Mouse (Mus musculus): ENCODE results near the gene Sun3.

The Sun3 gene

GRCm38 (mm10) chr11:9048703-9049060, at the start of gene Sun3:
TSS of gene Sun3 (minus strand) at chr11:9048991.
- DNase-seq (ENCODE audit: low read depth) = no peak

- DNase-seq (ENCODE audit: low read depth) = no peak
Observed at GRCm38 (mm10) chr11:9076444-9076843, 27.7 kb upstream of the Sun3 start.

- no peak for DNase-seq (ENCODE audit: low read depth)
Observed at GRCm38 (mm10) chr11:9060484-9060883, 11.7 kb upstream of the Sun3 start.

GRCm38 (mm10) chr11:9060029-9060428, 11.2 kb upstream of the Sun3 start:
- no peak for DNase-seq (ENCODE audit: low read depth)

GRCm38 (mm10) chr11:9057711-9058110, 8.9 kb upstream of the Sun3 start:
- no peak for DNase-seq (ENCODE audit: low read depth)

GRCm38 (mm10) chr11:9056937-9057336, 8.1 kb upstream of the Sun3 start:
- DNase-seq (ENCODE audit: low read depth) = no peak

GRCm38 (mm10) chr11:9051895-9052294, 3.1 kb upstream of the Sun3 start:
- no peak for DNase-seq (ENCODE audit: low read depth)

- no peak for DNase-seq (ENCODE audit: low read depth)
Observed at GRCm38 (mm10) chr11:9050241-9050640, 1.4 kb upstream of the Sun3 start.

- DNase-seq (ENCODE audit: low read depth) = peak; percentile 72
Observed at GRCm38 (mm10) chr11:9048011-9048702, 634 bp downstream of the Sun3 start, which contains the start of gene Gm11992. TSS of gene Gm11992 (plus strand) at chr11:9048594.

- DNase-seq (ENCODE audit: low read depth) = peak; percentile 41
Observed at GRCm38 (mm10) chr11:9047044-9047443, 1.7 kb downstream of the Sun3 start.

- DNase-seq (ENCODE audit: low read depth) = no peak
Observed at GRCm38 (mm10) chr11:9046546-9046945, 2.2 kb downstream of the Sun3 start.

GRCm38 (mm10) chr11:9031530-9031929, 17.3 kb downstream of the Sun3 start:
- no peak for DNase-seq (ENCODE audit: low read depth)

GRCm38 (mm10) chr11:9025211-9025610, 23.6 kb downstream of the Sun3 start:
- no peak for DNase-seq (ENCODE audit: low read depth)

GRCm38 (mm10) chr11:9024782-9025181, 24.0 kb downstream of the Sun3 start:
- no peak for DNase-seq (ENCODE audit: low read depth)

- DNase-seq (ENCODE audit: low read depth) = no peak
Observed at GRCm38 (mm10) chr11:9020207-9020606, 28.6 kb downstream of the Sun3 start.

- DNase-seq (ENCODE audit: low read depth) = no peak
Observed at GRCm38 (mm10) chr11:9018491-9019267, 30.1 kb downstream of the Sun3 start.

- no peak for DNase-seq (ENCODE audit: low read depth)
Observed at GRCm38 (mm10) chr11:9014740-9015139, 34.1 kb downstream of the Sun3 start.

- no peak for DNase-seq (ENCODE audit: low read depth)
Observed at GRCm38 (mm10) chr11:9011348-9011747, 37.4 kb downstream of the Sun3 start.

- DNase-seq (ENCODE audit: low read depth) = peak; percentile 96
Observed at GRCm38 (mm10) chr11:9010853-9011339, 37.9 kb downstream of the Sun3 start, which contains the start of gene Hus1. TSS of gene Hus1 (minus strand) at chr11:9011191.

- peak; percentile 75 for DNase-seq (ENCODE audit: low read depth)
Observed at GRCm38 (mm10) chr11:9010416-9010815, 38.4 kb downstream of the Sun3 start.

GRCm38 (mm10) chr11:9008761-9009160, 40.0 kb downstream of the Sun3 start:
- DNase-seq (ENCODE audit: low read depth) = no peak

- DNase-seq (ENCODE audit: low read depth) = no peak
Observed at GRCm38 (mm10) chr11:8988084-8988483, 60.7 kb downstream of the Sun3 start.

- DNase-seq (ENCODE audit: low read depth) = no peak
Observed at GRCm38 (mm10) chr11:8986058-8986457, 62.7 kb downstream of the Sun3 start.

All from NIH3T3 (cell line).